Mouse (Mus musculus) liver, postnatal 0 days (tissue): ENCODE results near the gene Vps18.

Experiments
- CTCF ChIP-seq: sonication (generic); IDR thresholded peaks from 2 replicates; pipeline ENCODE4 v1.5.1; 2016; ENCODE audit warnings: antibody characterized with exemption, low read depth
- EP300 ChIP-seq: IDR thresholded peaks from 2 replicates; pipeline ENCODE4 v1.6.1; 2016; ENCODE audit warnings: antibody characterized with exemption, low read depth, mild to moderate bottlenecking

DNA sequence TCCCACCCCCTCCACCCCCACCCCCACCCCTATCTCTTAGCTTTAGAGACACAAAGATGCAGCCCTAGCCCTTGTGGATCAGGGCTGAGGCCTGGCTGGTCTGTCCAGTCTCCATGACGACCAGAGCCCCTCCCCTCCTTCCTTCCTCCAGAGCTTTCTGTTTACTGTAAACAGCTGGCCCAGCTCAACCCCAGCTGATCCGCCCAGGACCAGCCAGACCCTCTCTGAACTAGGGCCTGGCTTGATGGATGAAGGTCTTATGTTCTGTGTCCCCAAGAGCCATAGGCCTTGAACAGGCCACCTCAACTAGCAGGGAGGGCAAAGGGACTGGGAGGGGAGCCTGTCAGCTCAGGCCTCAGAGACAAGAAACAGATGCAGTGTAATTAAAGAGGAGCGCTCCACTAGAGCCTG is 16.3 kb downstream of the Vps18 start:
- no peak for TF ChIP-seq CTCF
- no peak for TF ChIP-seq EP300
